Mouse (Mus musculus) heart, adult 2 months (tissue): Measurements from ENCODE around the gene Prss8. TPM values are rescaled to one million over a fixed set of nuclear protein-coding genes. Genes with fewer than 3 reads are reported as not detected.
A peak's percentile ranks its signal among the peaks of the same experiment; 100 is the strongest.

Source experiments
- DNase-seq, 2 experiments: peaks; one replicate each; pipeline ENCODE4 v3.0.0; 2021
- H3K27ac ChIP-seq: fragments of 200-600 bp; 2 replicates; pipeline ENCODE4 v1.8.1; 2022
- H3K27me3 ChIP-seq: fragments of 200-500 bp; 2 replicates; pipeline ENCODE4 v1.6.1; 2012; ENCODE audit warnings: mild to moderate bottlenecking, low read length, inconsistent platforms, mixed read lengths; ENCODE audit not compliant: control insufficient read depth, insufficient read depth
- H3K36me3 ChIP-seq: fragments of 200-500 bp; 2 replicates; pipeline ENCODE4 v1.6.1; 2012; ENCODE audit warnings: low read length, inconsistent platforms; ENCODE audit not compliant: control insufficient read depth, insufficient read depth
- H3K4me1 ChIP-seq: fragments of 200-500 bp; 2 replicates; pipeline ENCODE4 v1.6.1; 2011; ENCODE audit warnings: low read length; ENCODE audit not compliant: control insufficient read depth, insufficient read depth
- H3K4me3 ChIP-seq: fragments of 200-600 bp; 2 replicates; pipeline ENCODE4 v1.8.1; 2022
- H3K79me2 ChIP-seq: fragments of 200-500 bp; replicated peaks from 2 replicates; pipeline ENCODE4 v1.6.1; 2012; ENCODE audit warnings: mild to moderate bottlenecking, inconsistent platforms, low read length, moderate library complexity, mixed read lengths; ENCODE audit not compliant: control insufficient read depth, insufficient read depth
- H3K9ac ChIP-seq: fragments of 200-500 bp; 2 replicates; pipeline ENCODE4 v1.6.1; 2012; ENCODE audit warnings: low read depth, mild to moderate bottlenecking, control low read depth, inconsistent platforms, low read length, mixed read lengths
- CTCF ChIP-seq: fragments of 200-600 bp; IDR thresholded peaks from 2 replicates; pipeline ENCODE4 v1.8.1; 2022; ENCODE audit warnings: antibody characterized with exemption, mild to moderate bottlenecking, moderate library complexity
- POLR2A ChIP-seq: fragments of 200-500 bp; IDR thresholded peaks from 2 replicates; pipeline ENCODE4 v1.6.1; 2011; ENCODE audit warnings: mild to moderate bottlenecking, low read depth, low read length, control low read depth; ENCODE audit not compliant: insufficient read depth
- WGBS: fragments of 180-500 bp; shearing (Covaris S2); methylation state at CpG from one replicate; pipeline ENCODE4 v1.1.7; 2018; 5-methylcytosine and 5-hydroxymethylcytosine counted together
- intact Hi-C: fragments of 180-260 bp; cut with DNase I; formaldehyde crosslinking; loops from one replicate; pipeline ENCODE4 v1.15.1; 2025
- polyA plus RNA-seq: library from polyadenylated mRNA; depleted of rRNA; stranded (reverse); fragments of >200 nt; gene quantifications from 2 replicates; pipeline ENCODE4 v1.2.3, GENCODE M21; 2012; rRNA removed
- total RNA-seq, 2 experiments: library from RNA; stranded (reverse); gene quantifications; 2 replicates each; pipeline ENCODE4 v1.2.3; 2021

The Prss8 gene
- total and polyA plus RNA-seq, 3 experiments, result 1.1 TPM; not detected in 2

GRCm38 (mm10) chr7:127876041-127876466 is 53.9 kb downstream of the Prss8 start, which contains the start of gene Zfp646:
TSS of gene Zfp646 (plus strand) at chr7:127876221.
- peak within 1 kb of the TSS; percentile 98 for H3K4me3 ChIP-seq
- H3K9ac ChIP-seq, result peak within 1 kb of the TSS; percentile 92
- TF ChIP-seq POLR2A (peak; percentile 60), CTCF (no peak)
- WGBS, result under 1% methylated on average over 41 of the region's 41 CpGs
- intact Hi-C loops, result loop anchor here (1.0 to 5.0 kb wide), 5 partner anchors 37 to 399 kb away; partner anchors contain the start of genes Fbrs, Hsd3b7, Kat8 and Setd1a
- peak; percentile 84 to 87 for DNase-seq
- peaks cover 2% of the 10 kb centered on the region; the same call in 1 of the 2 replicates for H3K79me2 ChIP-seq
- H3K36me3 ChIP-seq, result no peaks in the 10 kb centered on the region; the same call in 1 of the 2 replicates
- H3K27me3 ChIP-seq, result no peaks in the 10 kb centered on the region
- H3K4me1 ChIP-seq, result peaks cover 3% of the 10 kb centered on the region
- peak within 1 kb of the TSS; percentile 94 for H3K27ac ChIP-seq

Other genes with a start within 250 kb of the Prss8 start
- 10 to 100 TPM; 34.1 to 34.5 TPM for gene Bcl7c, start 221.2 kb downstream of the Prss8 start, total RNA-seq
- 13.5 and 13.6 TPM in 2 replicates for gene Bcl7c, start 221.2 kb downstream of the Prss8 start, polyA plus RNA-seq
- gene Ctf1, start 217.4 kb downstream of the Prss8 start, total RNA-seq, result 1 to 10 TPM; 6.6 to 8.7 TPM
- gene Ctf1, start 217.4 kb downstream of the Prss8 start, polyA plus RNA-seq, result 15.3 and 24.5 TPM in 2 replicates
- gene Ctf2, start 197.9 kb downstream of the Prss8 start, total RNA-seq, result not detected
- gene Ctf2, start 197.9 kb downstream of the Prss8 start, polyA plus RNA-seq, result not detected in 2 replicates
- gene Fbxl19, start 185.6 kb downstream of the Prss8 start, total RNA-seq, result 1 to 10 TPM; 3.3 to 3.4 TPM
- 4.1 and 4.8 TPM in 2 replicates for gene Fbxl19, start 185.6 kb downstream of the Prss8 start, polyA plus RNA-seq
- 10 to 100 TPM; 21.9 to 23.5 TPM for gene Orai3, start 160.3 kb downstream of the Prss8 start, total RNA-seq
- gene Orai3, start 160.3 kb downstream of the Prss8 start, polyA plus RNA-seq, result 27.5 and 31.7 TPM in 2 replicates
- 10 to 100 TPM; 16.3 to 18.5 TPM for gene Setd1a, start 153.4 kb downstream of the Prss8 start, total RNA-seq
- gene Setd1a, start 153.4 kb downstream of the Prss8 start, polyA plus RNA-seq, result 7.1 and 8.6 TPM in 2 replicates
- 1 to 10 TPM; 1.6 to 2.6 TPM for gene Gm49388, start 144.5 kb downstream of the Prss8 start, total RNA-seq
- gene Gm49388, start 144.5 kb downstream of the Prss8 start, polyA plus RNA-seq, result not detected in 2 replicates
- 10 to 100 TPM in 1 of 2 experiments, 1 to 10 TPM in 1; 9.8 to 12.9 TPM for gene Hsd3b7, start 129.5 kb downstream of the Prss8 start, total RNA-seq
- gene Hsd3b7, start 129.5 kb downstream of the Prss8 start, polyA plus RNA-seq, result 37.0 and 45.0 TPM in 2 replicates
- gene Stx4a, start 105.8 kb downstream of the Prss8 start, total RNA-seq, result 10 to 100 TPM; 68.4 to 71.9 TPM
- gene Stx4a, start 105.8 kb downstream of the Prss8 start, polyA plus RNA-seq, result 79.3 and 83.0 TPM in 2 replicates
- gene Stx1b, start 105.6 kb downstream of the Prss8 start, total RNA-seq, result 1 to 10 TPM in 1 of 2 experiments, under 1 TPM in 1; 0.77 to 1.1 TPM
- gene Stx1b, start 105.6 kb downstream of the Prss8 start, polyA plus RNA-seq, result 3.8 and 4.0 TPM in 2 replicates
- 10 to 100 TPM; 17.7 to 18.9 TPM for gene Zfp646, start 53.9 kb downstream of the Prss8 start, total RNA-seq
- 8.0 and 11.8 TPM in 2 replicates for gene Zfp646, start 53.9 kb downstream of the Prss8 start, polyA plus RNA-seq
- gene Zfp668, start 53.3 kb downstream of the Prss8 start, total RNA-seq, result 1 to 10 TPM; 3.4 to 4.1 TPM
- gene Zfp668, start 53.3 kb downstream of the Prss8 start, polyA plus RNA-seq, result 2.2 and 2.7 TPM in 2 replicates
- 1 to 10 TPM in 1 of 2 experiments, under 1 TPM in 1; 0.76 to 1.2 TPM for gene Prss53, start 39.1 kb downstream of the Prss8 start, total RNA-seq
- 3.8 TPM in 2 replicates for gene Prss53, start 39.1 kb downstream of the Prss8 start, polyA plus RNA-seq
- gene Gm21974, start 34.6 kb downstream of the Prss8 start, total RNA-seq, result not detected
- not detected in 2 replicates for gene Gm21974, start 34.6 kb downstream of the Prss8 start, polyA plus RNA-seq
- gene Vkorc1, start 34.5 kb downstream of the Prss8 start, total RNA-seq, result 10 to 100 TPM; 16.2 to 17.7 TPM
- 59.2 and 90.0 TPM in 2 replicates for gene Vkorc1, start 34.5 kb downstream of the Prss8 start, polyA plus RNA-seq
- 100 to 1,000 TPM; 104 to 131 TPM for gene Bckdk, start 26.0 kb downstream of the Prss8 start, total RNA-seq
- 165 and 210 TPM in 2 replicates for gene Bckdk, start 26.0 kb downstream of the Prss8 start, polyA plus RNA-seq
- gene Kat8, start 17.6 kb downstream of the Prss8 start, total RNA-seq, result 10 to 100 TPM; 13.8 to 14.6 TPM
- 10.1 and 16.9 TPM in 2 replicates for gene Kat8, start 17.6 kb downstream of the Prss8 start, polyA plus RNA-seq
- 1 to 10 TPM; 6.0 to 9.7 TPM for gene Prss36, start 16.6 kb upstream of the Prss8 start, total RNA-seq
- gene Prss36, start 16.6 kb upstream of the Prss8 start, polyA plus RNA-seq, result 21.4 and 23.1 TPM in 2 replicates
- gene Fus, start 37.4 kb upstream of the Prss8 start, total RNA-seq, result 100 to 1,000 TPM; 151 to 181 TPM
- gene Fus, start 37.4 kb upstream of the Prss8 start, polyA plus RNA-seq, result 222 and 261 TPM in 2 replicates
- 1 to 10 TPM; 6.9 to 8.8 TPM for gene Pycard, start 63.8 kb upstream of the Prss8 start, total RNA-seq
- gene Pycard, start 63.8 kb upstream of the Prss8 start, polyA plus RNA-seq, result 28.3 and 32.8 TPM in 2 replicates
- 100 to 1,000 TPM; 252 to 303 TPM for gene Trim72, start 73.8 kb upstream of the Prss8 start, total RNA-seq
- 218 and 278 TPM in 2 replicates for gene Trim72, start 73.8 kb upstream of the Prss8 start, polyA plus RNA-seq
- 1 to 10 TPM; 6.7 to 7.0 TPM for gene Itgam, start 132.5 kb upstream of the Prss8 start, total RNA-seq
- 4.2 and 7.6 TPM in 2 replicates for gene Itgam, start 132.5 kb upstream of the Prss8 start, polyA plus RNA-seq
- gene Gm49368, start 132.6 kb upstream of the Prss8 start, total RNA-seq, result under 1 TPM in 1 of 2 experiments, not detected in 1; 0.23 TPM
- not detected in 2 replicates for gene Gm49368, start 132.6 kb upstream of the Prss8 start, polyA plus RNA-seq
- under 1 TPM; 0.23 to 0.37 TPM for gene Itgax, start 199.4 kb upstream of the Prss8 start, total RNA-seq
- gene Itgax, start 199.4 kb upstream of the Prss8 start, polyA plus RNA-seq, result 0.35 and 1.2 TPM in 2 replicates
- gene Itgad, start 224.3 kb upstream of the Prss8 start, total RNA-seq, result under 1 TPM in 1 of 2 experiments, not detected in 1; 0.39 TPM
- gene Itgad, start 224.3 kb upstream of the Prss8 start, polyA plus RNA-seq, result 0.21 TPM in 1 of 2 replicates, not detected in the other